Mouse (Mus musculus) gastrocnemius, adult 18-20 months (tissue): ENCODE data around the gene C77080. TPM values are rescaled to one million over a fixed set of nuclear protein-coding genes. Genes with fewer than 3 reads are reported as not detected.
"Not testable (repeated sequence)": the region's sequence is repeated elsewhere in the genome, so short reads cannot be mapped to it uniquely, and the experiment has no call there.

Experiments used
- DNase-seq: peaks from one replicate; pipeline ENCODE4 v3.0.0; 2021; ENCODE audit warnings: low spot score
- microRNA-seq: library from miRNA; unstranded; fragments of <30 nt; microRNA quantifications from one replicate; pipeline ENCODE4 v1.2.0, GENCODE M21; 2021
- total RNA-seq, 2 experiments: library from RNA; stranded (reverse); gene quantifications; 2 replicates each; pipeline ENCODE4 v1.2.3; 2021

The C77080 gene
- total RNA-seq, 2 experiments from 2014 or later: 1.4 to 1.8 TPM

- no peak for DNase-seq
Measured at GRCm38 (mm10) chr4:129219198-129219597, 42.0 kb downstream of the C77080 start.

GRCm38 (mm10) chr4:129218569-129219175 is 42.5 kb downstream of the C77080 start:
- DNase-seq: no peak

GRCm38 (mm10) chr4:129212486-129212885 is 48.7 kb downstream of the C77080 start:
- not testable (repeated sequence) for DNase-seq

- no peak for DNase-seq
Measured at GRCm38 (mm10) chr4:129211461-129211860, 49.7 kb downstream of the C77080 start.

GRCm38 (mm10) chr4:129209504-129209903 is 51.7 kb downstream of the C77080 start:
- no peak for DNase-seq

- no peak for DNase-seq
Measured at GRCm38 (mm10) chr4:129206792-129207191, 54.4 kb downstream of the C77080 start.

- DNase-seq: no peak
Measured at GRCm38 (mm10) chr4:129204655-129205054, 56.5 kb downstream of the C77080 start.

GRCm38 (mm10) chr4:129197514-129197913 is 63.7 kb downstream of the C77080 start:
- DNase-seq: no peak

- DNase-seq: no peak
Measured at GRCm38 (mm10) chr4:129194280-129194679, 66.9 kb downstream of the C77080 start.

GRCm38 (mm10) chr4:129191691-129192090 is 69.5 kb downstream of the C77080 start:
- no peak for DNase-seq

GRCm38 (mm10) chr4:129190538-129190937 is 70.7 kb downstream of the C77080 start:
- DNase-seq: no peak

- peak; percentile 96 for DNase-seq
Measured at GRCm38 (mm10) chr4:129189542-129190519, 71.4 kb downstream of the C77080 start, which contains the start of the genes S100pbp and Yars. TSS of gene S100pbp (minus strand) at chr4:129189727. TSS of gene Yars (plus strand) at chr4:129189760.

GRCm38 (mm10) chr4:129188803-129189541 is 72.2 kb downstream of the C77080 start:
- peak; percentile 34 for DNase-seq

- DNase-seq: no peak
Measured at GRCm38 (mm10) chr4:129188041-129188659, 73.1 kb downstream of the C77080 start.

GRCm38 (mm10) chr4:129179560-129179959 is 81.6 kb downstream of the C77080 start:
- no peak for DNase-seq

GRCm38 (mm10) chr4:129172529-129172928 is 88.7 kb downstream of the C77080 start:
- DNase-seq: no peak

Small RNAs within 50 kb of the gene (microRNA-seq; reads per million reads assigned to microRNA genes)
- not detected for gene Gm22994

Other genes with a start within 250 kb of the C77080 start
- 10 to 100 TPM; 23.3 to 24.4 TPM for gene Rnf19b, start 203.1 kb downstream of the C77080 start, total RNA-seq
- gene Tmem54, start 155.9 kb downstream of the C77080 start, total RNA-seq: not detected
- gene Hpca, start 139.4 kb downstream of the C77080 start, total RNA-seq: not detected
- 10 to 100 TPM; 67.3 to 72.7 TPM for gene Fndc5, start 124.4 kb downstream of the C77080 start, total RNA-seq
- gene S100pbp, start 71.7 kb downstream of the C77080 start, total RNA-seq: 1 to 10 TPM; 2.9 to 4.1 TPM
- gene Yars, start 71.6 kb downstream of the C77080 start, total RNA-seq: 10 to 100 TPM; 38.8 to 39.5 TPM
- gene Sync, start 26.2 kb upstream of the C77080 start, total RNA-seq: 10 to 100 TPM; 49.2 to 49.5 TPM
- 10 to 100 TPM; 34.6 to 45.1 TPM for gene Rbbp4, start 74.0 kb upstream of the C77080 start, total RNA-seq
- 10 to 100 TPM; 24.9 to 30.2 TPM for gene Zbtb8os, start 74.3 kb upstream of the C77080 start, total RNA-seq
- gene Zbtb8a, start 116.7 kb upstream of the C77080 start, total RNA-seq: under 1 TPM; 0.59 to 0.82 TPM
- gene Zbtb8b, start 179.4 kb upstream of the C77080 start, total RNA-seq: not detected
- 10 to 100 TPM; 36.4 to 41.2 TPM for gene Bsdc1, start 200.2 kb upstream of the C77080 start, total RNA-seq
- not detected for gene Tssk3, start 229.6 kb upstream of the C77080 start, total RNA-seq
- not detected for gene Fam229a, start 229.8 kb upstream of the C77080 start, total RNA-seq